Mouse (Mus musculus): ENCODE results near the gene Pnpla3.

- no peak for TF ChIP-seq CTCF (IDR thresholded peaks at IDR 0.05)
- no peak for TF ChIP-seq POLR2A (IDR thresholded peaks at IDR 0.05; ENCODE audit: insufficient read depth, low read depth, low read length)
Observed at GRCm38 (mm10) chr15:84218783-84219271, 51.2 kb downstream of the Pnpla3 start.
